Mouse (Mus musculus): ENCODE measurements around the gene Rhot2. TPM values are rescaled to one million over a fixed set of nuclear protein-coding genes. Genes with fewer than 3 reads are reported as not detected.
A peak's percentile ranks its signal among the peaks of the same experiment; 100 is the strongest.

Gene Rhot2
- polyA plus RNA-seq, 1 experiment from 2014 or later: 10.7 TPM

GRCm38 (mm10) chr17:25827011-25827410, 17.6 kb downstream of the Rhot2 start:
- 95% methylated on average over 13 of the region's 13 CpGs for WGBS
- no peak overlapping the region for H3K27ac ChIP-seq (replicated peaks)
- peaks cover 22% of the 10 kb centered on the region for H3K4me1 ChIP-seq (replicated peaks; ENCODE audit: control insufficient read depth, insufficient read depth)
- H3K9ac ChIP-seq (ENCODE audit: low read length): no peak overlapping the region
- no peaks in the 10 kb centered on the region for H3K9me3 ChIP-seq (ENCODE audit: control insufficient read depth, low read length)
- H3K27me3 ChIP-seq (ENCODE audit: control insufficient read depth, insufficient read depth, low read length): no peaks in the 10 kb centered on the region
- peaks cover 14% of the 10 kb centered on the region for H3K36me3 ChIP-seq (ENCODE audit: control insufficient read depth, insufficient read depth, low read length)
- ATAC-seq (ENCODE audit: low FRiP score, low TSS enrichment): no peak
- no peak for TF ChIP-seq EP300 (optimal IDR thresholded peaks at IDR 0.05)
- no peak for TF ChIP-seq CTCF (IDR thresholded peaks at IDR 0.05; ENCODE audit: low read depth)
- no peak for DNase-seq (ENCODE audit: low spot score)
- no peak overlapping the region for H3K4me2 ChIP-seq (replicated peaks; ENCODE audit: low read depth)
- no peak overlapping the region for H3K4me3 ChIP-seq (ENCODE audit: low read depth, low read length)

DNA sequence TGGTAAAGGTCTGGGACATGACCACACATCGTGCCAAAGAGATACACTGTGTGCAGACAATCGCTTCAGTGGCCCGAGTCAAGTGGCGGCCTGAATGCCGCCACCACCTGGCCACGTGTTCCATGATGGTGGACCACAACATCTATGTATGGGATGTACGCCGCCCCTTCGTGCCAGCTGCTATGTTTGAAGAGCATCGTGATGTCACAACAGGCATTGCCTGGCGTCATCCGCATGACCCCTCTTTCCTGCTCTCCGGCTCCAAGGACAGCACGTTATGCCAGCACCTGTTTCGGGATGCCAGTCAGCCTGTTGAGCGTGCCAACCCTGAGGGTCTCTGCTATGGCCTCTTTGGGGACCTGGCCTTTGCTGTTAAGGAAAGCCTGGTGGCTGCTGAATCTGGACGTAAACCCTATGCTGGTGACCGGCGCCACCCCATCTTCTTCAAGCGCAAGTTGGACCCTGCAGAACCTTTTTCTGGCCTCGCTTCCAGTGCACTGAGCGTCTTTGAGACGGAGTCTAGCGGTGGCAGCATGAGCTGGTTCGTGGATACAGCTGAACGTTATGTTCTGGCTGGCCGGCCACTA, 18.6 kb downstream of the Rhot2 start:
- H3K4me1 ChIP-seq (replicated peaks; ENCODE audit: control insufficient read depth, insufficient read depth): peaks cover 16% of the 10 kb centered on the region

DNA sequence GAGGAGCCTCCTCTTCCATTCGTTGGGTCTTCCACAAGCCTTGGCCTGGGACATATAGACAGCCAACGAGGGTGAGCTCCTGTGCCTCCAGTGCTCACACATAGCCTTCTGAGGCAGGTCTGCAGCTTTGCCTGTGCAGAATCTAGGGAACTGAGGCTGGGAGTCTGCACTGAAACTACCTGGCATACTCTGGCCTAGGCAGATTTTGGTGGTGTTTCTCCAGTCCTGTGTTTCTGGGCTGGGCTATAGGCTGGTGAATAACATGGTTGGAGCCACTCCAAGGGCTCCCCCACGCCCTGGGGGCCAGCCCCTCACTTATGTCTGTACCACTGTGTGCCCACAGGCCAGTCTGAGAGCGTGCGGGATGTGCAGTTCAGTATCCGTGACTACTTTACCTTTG, 19.3 kb downstream of the Rhot2 start:
- no peak for TF ChIP-seq EP300 (optimal IDR thresholded peaks at IDR 0.05)
- Histone ChIP-seq H3K27me3 (ENCODE audit: control insufficient read depth, insufficient read depth, low read length) (no peaks in the 10 kb centered on the region), H3K36me3 (ENCODE audit: control insufficient read depth, insufficient read depth, low read length) (peaks cover 7% of the 10 kb centered on the region), H3K27ac (replicated peaks) (no peak overlapping the region), H3K9ac (ENCODE audit: low read length) (no peak overlapping the region), H3K4me1 (replicated peaks; ENCODE audit: control insufficient read depth, insufficient read depth) (peaks cover 16% of the 10 kb centered on the region), H3K9me3 (ENCODE audit: control insufficient read depth, low read length) (no peaks in the 10 kb centered on the region), H3K4me2 (replicated peaks; ENCODE audit: low read depth) (no peak overlapping the region), H3K4me3 (ENCODE audit: low read depth, low read length) (no peak overlapping the region)
- DNase-seq (ENCODE audit: low spot score): no peak
- WGBS: 83% methylated on average over 6 of the region's 6 CpGs
- ATAC-seq (ENCODE audit: low FRiP score, low TSS enrichment): no peak

More for the DNA sequence above, 18.6 kb downstream of the Rhot2 start:
- H3K27ac ChIP-seq (replicated peaks): no peak overlapping the region
- TF ChIP-seq EP300 (optimal IDR thresholded peaks at IDR 0.05) (no peak), CTCF (IDR thresholded peaks at IDR 0.05; ENCODE audit: low read depth) (no peak)
- H3K9me3 ChIP-seq (ENCODE audit: control insufficient read depth, low read length): no peaks in the 10 kb centered on the region
- no peak for ATAC-seq (ENCODE audit: low FRiP score, low TSS enrichment)
- DNase-seq (ENCODE audit: low spot score): no peak
- H3K4me2 ChIP-seq (replicated peaks; ENCODE audit: low read depth): no peak overlapping the region
- no peak overlapping the region for H3K4me3 ChIP-seq (ENCODE audit: low read depth, low read length)
- 93% methylated on average over 27 of the region's 27 CpGs for WGBS
- no peaks in the 10 kb centered on the region for H3K27me3 ChIP-seq (ENCODE audit: control insufficient read depth, insufficient read depth, low read length)
- H3K9ac ChIP-seq (ENCODE audit: low read length): no peak overlapping the region
- H3K36me3 ChIP-seq (ENCODE audit: control insufficient read depth, insufficient read depth, low read length): peaks cover 14% of the 10 kb centered on the region

GRCm38 (mm10) chr17:25824362-25825142, 20.1 kb downstream of the Rhot2 start:
- peak; percentile 13 for DNase-seq (ENCODE audit: low spot score)
- Histone ChIP-seq H3K36me3 (ENCODE audit: control insufficient read depth, insufficient read depth, low read length) (peaks cover 7% of the 10 kb centered on the region), H3K9ac (ENCODE audit: low read length) (peak overlapping the region; percentile 59), H3K27me3 (ENCODE audit: control insufficient read depth, insufficient read depth, low read length) (no peaks in the 10 kb centered on the region), H3K27ac (replicated peaks) (no peak overlapping the region), H3K4me1 (replicated peaks; ENCODE audit: control insufficient read depth, insufficient read depth) (peaks cover 13% of the 10 kb centered on the region), H3K9me3 (ENCODE audit: control insufficient read depth, low read length) (no peaks in the 10 kb centered on the region), H3K4me3 (ENCODE audit: low read depth, low read length) (peak overlapping the region; percentile 53), H3K4me2 (replicated peaks; ENCODE audit: low read depth) (peak overlapping the region; percentile 68)
- no peak for ATAC-seq (ENCODE audit: low FRiP score, low TSS enrichment)
- 69% methylated on average over 16 of the region's 17 CpGs for WGBS
- TF ChIP-seq EP300 (optimal IDR thresholded peaks at IDR 0.05): no peak
- TF ChIP-seq CTCF (IDR thresholded peaks at IDR 0.05; ENCODE audit: low read depth): no peak

DNA sequence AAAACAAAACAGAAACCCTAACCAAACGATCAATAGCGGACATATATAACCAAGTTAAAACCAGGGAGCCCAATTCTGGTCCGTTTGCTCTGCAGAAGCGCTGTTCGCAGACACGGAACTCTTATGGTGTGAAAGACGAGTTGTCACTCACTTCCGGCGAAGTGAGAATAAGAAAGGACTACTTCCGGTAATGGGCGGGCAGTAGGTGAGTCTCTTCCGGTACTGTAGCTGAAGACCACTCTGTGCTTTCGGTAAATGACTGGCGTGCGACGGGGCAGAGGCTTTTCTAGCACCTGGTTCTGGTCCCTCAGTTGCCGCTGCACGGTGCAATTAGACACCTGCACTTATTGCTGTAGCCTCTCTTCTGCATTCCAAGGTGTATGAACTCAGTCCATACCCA, 21.2 kb downstream of the Rhot2 start, which contains the start of gene Wdr24:
Gene Wdr24 (plus strand): TSS at position 176 of the 400 bp plus-strand sequence.
- peak within 1 kb of the TSS; percentile 68 for H3K4me2 ChIP-seq (replicated peaks; ENCODE audit: low read depth)
- WGBS: under 1% methylated on average over 18 of the region's 18 CpGs
- 0 out of 2 replicates have a peak within 1 kb of the TSS, but pooled peaks have one; percentile 5 for H3K27ac ChIP-seq (replicated peaks)
- H3K27me3 ChIP-seq (ENCODE audit: control insufficient read depth, insufficient read depth, low read length): no peaks in the 10 kb centered on the region
- TF ChIP-seq CTCF (IDR thresholded peaks at IDR 0.05; ENCODE audit: low read depth): no peak
- TF ChIP-seq EP300 (optimal IDR thresholded peaks at IDR 0.05): no peak
- H3K9ac ChIP-seq (ENCODE audit: low read length): peak within 1 kb of the TSS; percentile 59
- no peaks in the 10 kb centered on the region for H3K9me3 ChIP-seq (ENCODE audit: control insufficient read depth, low read length)
- DNase-seq (ENCODE audit: low spot score): peak; percentile 70
- peak within 1 kb of the TSS; percentile 53 for H3K4me3 ChIP-seq (ENCODE audit: low read depth, low read length)
- peaks cover 11% of the 10 kb centered on the region for H3K4me1 ChIP-seq (replicated peaks; ENCODE audit: control insufficient read depth, insufficient read depth)
- ATAC-seq (ENCODE audit: low FRiP score, low TSS enrichment): peak; percentile 47; the same call in 1 of the 2 replicates
- peaks cover 7% of the 10 kb centered on the region for H3K36me3 ChIP-seq (ENCODE audit: control insufficient read depth, insufficient read depth, low read length)
